Mouse (Mus musculus): Measurements from ENCODE around the gene Fap. TPM values are rescaled to one million over a fixed set of nuclear protein-coding genes. Genes with fewer than 3 reads are reported as not detected.

Gene Fap
- polyA plus RNA-seq, 1 experiment from 2014 or later: 7.1 TPM

GRCm38 (mm10) chr2:62513477-62513876 lies 60.4 kb downstream of the Fap start:
- Histone ChIP-seq H3K4me3 (ENCODE audit: low read depth, low read length) (no peak overlapping the region), H3K27ac (ENCODE audit: low read depth, low read length) (no peak overlapping the region), H3K36me3 (ENCODE audit: control insufficient read depth, insufficient read depth, low read length) (no peaks in the 10 kb centered on the region), H3K4me1 (replicated peaks; ENCODE audit: control insufficient read depth, insufficient read depth, low read length) (no peaks in the 10 kb centered on the region), H3K27me3 (ENCODE audit: control insufficient read depth, insufficient read depth, low read length) (no peaks in the 10 kb centered on the region), H3K9ac (ENCODE audit: low read depth, low read length) (no peak overlapping the region), H3K9me3 (ENCODE audit: control insufficient read depth, low read length) (no peaks in the 10 kb centered on the region), H3K4me2 (replicated peaks; ENCODE audit: low read depth, low read length) (no peak overlapping the region)
- DNase-seq (ENCODE audit: low spot score): no peak
- 91% methylated on average over 15 of the region's 15 CpGs for WGBS
- ATAC-seq (ENCODE audit: low FRiP score): no peak

DNA sequence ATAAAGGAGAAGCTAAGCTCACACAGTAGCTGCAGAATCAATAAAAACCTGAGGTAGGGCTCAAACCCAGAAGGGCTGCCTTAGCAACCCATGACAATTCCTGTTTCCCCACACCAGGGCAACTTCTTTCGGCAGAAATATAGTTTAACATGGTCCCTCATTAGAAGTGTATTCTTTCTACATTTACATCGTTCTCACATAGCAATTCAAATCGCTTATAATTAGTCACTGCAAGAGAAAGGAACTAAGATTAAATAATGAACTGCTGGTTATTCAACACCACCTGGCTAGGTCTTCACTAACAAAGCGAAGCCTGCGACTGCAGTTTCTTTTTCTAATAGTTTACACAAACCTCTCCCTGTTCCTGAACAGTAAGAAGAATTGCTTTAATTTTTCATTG lies 66.7 kb downstream of the Fap start:
- ATAC-seq (ENCODE audit: low FRiP score): no peak
- Histone ChIP-seq H3K9me3 (ENCODE audit: control insufficient read depth, low read length) (no peaks in the 10 kb centered on the region), H3K27me3 (ENCODE audit: control insufficient read depth, insufficient read depth, low read length) (no peaks in the 10 kb centered on the region), H3K4me3 (ENCODE audit: low read depth, low read length) (no peak overlapping the region), H3K9ac (ENCODE audit: low read depth, low read length) (no peak overlapping the region), H3K4me2 (replicated peaks; ENCODE audit: low read depth, low read length) (no peak overlapping the region), H3K27ac (ENCODE audit: low read depth, low read length) (no peak overlapping the region), H3K4me1 (replicated peaks; ENCODE audit: control insufficient read depth, insufficient read depth, low read length) (no peaks in the 10 kb centered on the region), H3K36me3 (ENCODE audit: control insufficient read depth, insufficient read depth, low read length) (no peaks in the 10 kb centered on the region)
- DNase-seq (ENCODE audit: low spot score): no peak
- 87% methylated on average over 5 of the region's 5 CpGs for WGBS

GRCm38 (mm10) chr2:62506441-62506840 lies 67.4 kb downstream of the Fap start:
- Histone ChIP-seq H3K27ac (ENCODE audit: low read depth, low read length) (no peak overlapping the region), H3K4me1 (replicated peaks; ENCODE audit: control insufficient read depth, insufficient read depth, low read length) (no peaks in the 10 kb centered on the region), H3K4me3 (ENCODE audit: low read depth, low read length) (no peak overlapping the region), H3K9ac (ENCODE audit: low read depth, low read length) (no peak overlapping the region), H3K9me3 (ENCODE audit: control insufficient read depth, low read length) (no peaks in the 10 kb centered on the region), H3K4me2 (replicated peaks; ENCODE audit: low read depth, low read length) (no peak overlapping the region), H3K27me3 (ENCODE audit: control insufficient read depth, insufficient read depth, low read length) (no peaks in the 10 kb centered on the region), H3K36me3 (ENCODE audit: control insufficient read depth, insufficient read depth, low read length) (no peaks in the 10 kb centered on the region)
- 11% methylated on average over 2 of the region's 2 CpGs for WGBS
- DNase-seq (ENCODE audit: low spot score) (no peak), ATAC-seq (ENCODE audit: low FRiP score) (no peak)

DNA sequence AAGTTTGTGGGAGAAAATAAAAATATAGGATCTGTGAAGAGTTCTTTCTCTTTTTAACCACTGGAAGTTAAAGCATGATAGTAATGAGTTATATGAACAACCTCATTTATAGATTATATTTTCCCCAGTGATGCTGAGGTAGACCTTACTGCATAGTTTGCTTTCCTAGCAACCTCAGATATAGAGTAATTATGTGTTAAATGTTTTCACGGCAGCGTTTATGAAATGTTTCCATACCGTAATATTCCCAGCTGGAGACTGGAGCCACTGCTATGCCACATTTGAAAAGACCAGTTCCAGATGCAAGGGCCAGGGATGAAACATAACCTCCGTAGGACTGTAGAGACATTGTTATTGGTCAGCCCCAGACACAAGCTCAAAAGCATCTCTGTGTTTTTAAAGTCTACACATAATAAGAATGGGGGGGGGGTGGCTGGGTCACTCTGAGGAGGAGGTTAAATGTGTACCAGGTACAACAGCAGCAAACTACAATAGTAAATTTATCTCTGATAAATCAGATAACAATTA lies 69.5 kb downstream of the Fap start:
- H3K4me1 ChIP-seq (replicated peaks; ENCODE audit: control insufficient read depth, insufficient read depth, low read length): no peaks in the 10 kb centered on the region
- 87% methylated on average over 4 of the region's 4 CpGs for WGBS
- no peak overlapping the region for H3K4me3 ChIP-seq (ENCODE audit: low read depth, low read length)
- no peak overlapping the region for H3K4me2 ChIP-seq (replicated peaks; ENCODE audit: low read depth, low read length)
- H3K27me3 ChIP-seq (ENCODE audit: control insufficient read depth, insufficient read depth, low read length): no peaks in the 10 kb centered on the region
- no peak overlapping the region for H3K27ac ChIP-seq (ENCODE audit: low read depth, low read length)
- H3K36me3 ChIP-seq (ENCODE audit: control insufficient read depth, insufficient read depth, low read length): no peaks in the 10 kb centered on the region
- ATAC-seq (ENCODE audit: low FRiP score) (no peak), DNase-seq (ENCODE audit: low spot score) (no peak)
- H3K9me3 ChIP-seq (ENCODE audit: control insufficient read depth, low read length): no peaks in the 10 kb centered on the region
- no peak overlapping the region for H3K9ac ChIP-seq (ENCODE audit: low read depth, low read length)

DNA sequence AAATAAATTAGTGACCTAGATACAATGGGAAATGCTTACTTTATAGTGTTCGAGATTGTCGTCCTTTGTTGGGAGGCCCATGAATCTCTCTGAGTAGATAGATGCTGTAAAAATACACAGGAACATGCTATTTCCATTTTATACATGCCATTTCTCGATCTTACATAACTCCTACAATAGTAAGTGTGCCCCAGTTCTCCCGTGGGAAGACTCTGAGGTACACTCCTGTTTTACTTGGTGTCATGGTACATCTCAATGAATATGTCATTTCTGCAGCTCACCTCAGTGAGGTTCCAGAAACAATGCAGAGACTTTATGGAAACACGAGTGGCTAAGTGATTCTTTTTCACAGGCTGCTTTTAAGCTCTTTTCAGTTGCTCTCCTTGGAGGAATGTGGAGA lies 70.5 kb downstream of the Fap start:
- Histone ChIP-seq H3K4me2 (replicated peaks; ENCODE audit: low read depth, low read length) (no peak overlapping the region), H3K9ac (ENCODE audit: low read depth, low read length) (no peak overlapping the region), H3K36me3 (ENCODE audit: control insufficient read depth, insufficient read depth, low read length) (no peaks in the 10 kb centered on the region), H3K4me1 (replicated peaks; ENCODE audit: control insufficient read depth, insufficient read depth, low read length) (no peaks in the 10 kb centered on the region), H3K4me3 (ENCODE audit: low read depth, low read length) (no peak overlapping the region), H3K27ac (ENCODE audit: low read depth, low read length) (no peak overlapping the region), H3K9me3 (ENCODE audit: control insufficient read depth, low read length) (no peaks in the 10 kb centered on the region), H3K27me3 (ENCODE audit: control insufficient read depth, insufficient read depth, low read length) (no peaks in the 10 kb centered on the region)
- ATAC-seq (ENCODE audit: low FRiP score) (no peak), DNase-seq (ENCODE audit: low spot score) (no peak)
- 83% methylated on average over 5 of the region's 5 CpGs for WGBS

DNA sequence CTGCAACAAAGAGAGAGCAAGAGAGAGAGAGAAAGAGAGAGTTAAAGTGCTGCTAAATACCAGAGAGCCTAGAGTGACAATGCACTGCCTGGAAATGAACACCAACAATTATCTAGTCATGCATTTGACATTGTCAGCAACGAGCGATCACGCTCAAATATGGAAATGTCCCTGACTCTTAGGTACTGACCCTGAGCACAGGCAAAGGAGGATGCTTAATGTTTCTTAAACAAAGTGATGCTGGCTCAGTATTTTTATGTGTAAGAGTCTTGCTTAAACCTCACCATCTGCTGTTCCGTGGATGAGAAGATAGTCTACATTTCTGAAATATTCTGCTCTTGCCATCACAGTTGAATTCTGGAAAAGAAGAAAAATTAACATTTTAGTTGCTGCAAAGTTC lies 71.4 kb downstream of the Fap start:
- Histone ChIP-seq H3K9ac (ENCODE audit: low read depth, low read length) (no peak overlapping the region), H3K36me3 (ENCODE audit: control insufficient read depth, insufficient read depth, low read length) (no peaks in the 10 kb centered on the region), H3K27ac (ENCODE audit: low read depth, low read length) (no peak overlapping the region), H3K27me3 (ENCODE audit: control insufficient read depth, insufficient read depth, low read length) (no peaks in the 10 kb centered on the region), H3K4me2 (replicated peaks; ENCODE audit: low read depth, low read length) (no peak overlapping the region), H3K4me3 (ENCODE audit: low read depth, low read length) (no peak overlapping the region), H3K4me1 (replicated peaks; ENCODE audit: control insufficient read depth, insufficient read depth, low read length) (no peaks in the 10 kb centered on the region), H3K9me3 (ENCODE audit: control insufficient read depth, low read length) (no peaks in the 10 kb centered on the region)
- ATAC-seq (ENCODE audit: low FRiP score) (no peak), DNase-seq (ENCODE audit: low spot score) (no peak)
- WGBS: 84% methylated on average over 4 of the region's 4 CpGs

- Histone ChIP-seq H3K4me2 (replicated peaks; ENCODE audit: low read depth, low read length) (no peak overlapping the region), H3K9me3 (ENCODE audit: control insufficient read depth, low read length) (no peaks in the 10 kb centered on the region), H3K27me3 (ENCODE audit: control insufficient read depth, insufficient read depth, low read length) (no peaks in the 10 kb centered on the region), H3K36me3 (ENCODE audit: control insufficient read depth, insufficient read depth, low read length) (no peaks in the 10 kb centered on the region), H3K27ac (ENCODE audit: low read depth, low read length) (no peak overlapping the region), H3K4me1 (replicated peaks; ENCODE audit: control insufficient read depth, insufficient read depth, low read length) (no peaks in the 10 kb centered on the region), H3K9ac (ENCODE audit: low read depth, low read length) (no peak overlapping the region), H3K4me3 (ENCODE audit: low read depth, low read length) (no peak overlapping the region)
- 91% methylated on average over 5 of the region's 5 CpGs for WGBS
- DNase-seq (ENCODE audit: low spot score) (no peak), ATAC-seq (ENCODE audit: low FRiP score) (no peak)
These were observed 75.1 kb downstream of the Fap start for GRCm38 (mm10) chr2:62498821-62499220.

DNA sequence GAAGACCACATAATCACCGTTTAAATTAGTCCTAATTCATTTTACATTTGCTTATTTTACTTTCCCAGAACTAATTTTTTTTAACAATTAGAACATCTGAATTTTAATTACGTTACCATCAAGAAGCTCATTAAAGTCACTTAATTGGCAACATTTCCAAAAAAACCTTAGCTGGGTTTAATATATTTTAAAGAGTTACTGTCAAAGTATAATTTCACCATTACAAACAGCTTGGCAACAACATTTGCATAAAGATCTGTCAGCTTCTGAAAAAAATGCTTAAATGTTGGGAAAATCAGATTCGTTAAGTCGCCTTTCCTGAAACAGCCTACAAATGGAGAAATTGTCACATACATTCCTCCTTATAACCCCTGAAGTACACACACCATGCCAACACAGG lies 75.8 kb downstream of the Fap start:
- H3K4me2 ChIP-seq (replicated peaks; ENCODE audit: low read depth, low read length): no peak overlapping the region
- no peak overlapping the region for H3K27ac ChIP-seq (ENCODE audit: low read depth, low read length)
- no peaks in the 10 kb centered on the region for H3K9me3 ChIP-seq (ENCODE audit: control insufficient read depth, low read length)
- ATAC-seq (ENCODE audit: low FRiP score) (no peak), DNase-seq (ENCODE audit: low spot score) (no peak)
- 81% methylated on average over 4 of the region's 4 CpGs for WGBS
- no peaks in the 10 kb centered on the region for H3K4me1 ChIP-seq (replicated peaks; ENCODE audit: control insufficient read depth, insufficient read depth, low read length)
- no peaks in the 10 kb centered on the region for H3K36me3 ChIP-seq (ENCODE audit: control insufficient read depth, insufficient read depth, low read length)
- H3K9ac ChIP-seq (ENCODE audit: low read depth, low read length): no peak overlapping the region
- no peaks in the 10 kb centered on the region for H3K27me3 ChIP-seq (ENCODE audit: control insufficient read depth, insufficient read depth, low read length)
- H3K4me3 ChIP-seq (ENCODE audit: low read depth, low read length): no peak overlapping the region

- Histone ChIP-seq H3K4me3 (ENCODE audit: low read depth, low read length) (no peak overlapping the region), H3K27ac (ENCODE audit: low read depth, low read length) (no peak overlapping the region), H3K4me1 (replicated peaks; ENCODE audit: control insufficient read depth, insufficient read depth, low read length) (no peaks in the 10 kb centered on the region), H3K9me3 (ENCODE audit: control insufficient read depth, low read length) (no peaks in the 10 kb centered on the region), H3K9ac (ENCODE audit: low read depth, low read length) (no peak overlapping the region), H3K27me3 (ENCODE audit: control insufficient read depth, insufficient read depth, low read length) (no peaks in the 10 kb centered on the region), H3K36me3 (ENCODE audit: control insufficient read depth, insufficient read depth, low read length) (no peaks in the 10 kb centered on the region), H3K4me2 (replicated peaks; ENCODE audit: low read depth, low read length) (no peak overlapping the region)
- WGBS: 84% methylated on average over 5 of the region's 5 CpGs
- DNase-seq (ENCODE audit: low spot score) (no peak), ATAC-seq (ENCODE audit: low FRiP score) (no peak)
These were observed 76.4 kb downstream of the Fap start for GRCm38 (mm10) chr2:62497333-62498002.

All from hindbrain, embryonic 11.5 days (tissue).